Mouse (Mus musculus) G1E (cell line): Measurements from ENCODE around the gene Invs. TPM values are rescaled to one million over a fixed set of nuclear protein-coding genes. Genes with fewer than 3 reads are reported as not detected.

ENCODE experiments used
- ATAC-seq: 2 replicates; pipeline ENCODE4 v1.8.0; 2016; ENCODE audit warnings: mild to moderate bottlenecking; ENCODE audit not compliant: insufficient number of reproducible peaks, poor library complexity, low FRiP score, severe bottlenecking; ENCODE audit errors: extremely low read depth
- DNase-seq: peaks from one replicate; pipeline ENCODE4 v3.0.0; 2012; ENCODE audit warnings: low spot score
- H3K27me3 ChIP-seq: 2 replicates; pipeline ENCODE4 v1.6.1; 2012; ENCODE audit warnings: mild to moderate bottlenecking, low read length, inconsistent platforms; ENCODE audit not compliant: insufficient read depth
- H3K36me3 ChIP-seq: replicated peaks from 2 replicates; pipeline ENCODE3; 2012; ENCODE audit warnings: mild to moderate bottlenecking, inconsistent platforms
- H3K4me1 ChIP-seq: 2 replicates; pipeline ENCODE4 v1.6.1; 2012; ENCODE audit warnings: low read depth, low read length, inconsistent platforms, mixed read lengths; ENCODE audit not compliant: insufficient read depth
- H3K4me3 ChIP-seq: 2 replicates; pipeline ENCODE4 v1.5.1; 2012; ENCODE audit warnings: low read depth, mild to moderate bottlenecking, inconsistent platforms, low read length, moderate library complexity, mixed read lengths
- H3K9me3 ChIP-seq: replicated peaks from 2 replicates; pipeline ENCODE4 v1.6.1; 2012; ENCODE audit warnings: inconsistent platforms
- CTCF ChIP-seq: IDR thresholded peaks from 2 replicates; pipeline ENCODE4 v1.5.1; 2012; ENCODE audit warnings: low read depth, low read length, inconsistent platforms, mixed read lengths
- GATA1 ChIP-seq: IDR thresholded peaks from 2 replicates; pipeline ENCODE4 v1.6.1; 2012; ENCODE audit warnings: borderline replicate concordance, low read length, inconsistent platforms, mixed read lengths
- GATA2 ChIP-seq: IDR thresholded peaks from 2 replicates; pipeline ENCODE4 v1.6.1; 2012; ENCODE audit warnings: low read depth, low read length, inconsistent platforms, borderline replicate concordance
- POLR2AphosphoS5 ChIP-seq: IDR thresholded peaks from 2 replicates; pipeline ENCODE4 v1.6.1; 2012; ENCODE audit warnings: low read depth, low read length, inconsistent platforms; ENCODE audit not compliant: insufficient replicate concordance
- TAL1 ChIP-seq: conservative IDR thresholded peaks from 2 replicates; pipeline ENCODE4 v1.6.1; 2012; ENCODE audit warnings: low read depth, low read length, inconsistent platforms, mixed read lengths
- polyA plus RNA-seq: library from polyadenylated mRNA; stranded (reverse); fragments of >175 nt; gene quantifications from 2 replicates; pipeline ENCODE4 v1.2.3, GENCODE M21; 2012
- total RNA-seq, 2 experiments: library from RNA; stranded (forward) in 1 of 2; stranded (reverse) in 1 of 2; fragments of 200-1000 nt in 1 of 2; fragments of >200 nt in 1 of 2; fragmentation: Nextera tagmentation in 1 of 2; gene quantifications; 2 replicates each; pipeline ENCODE4 v1.2.3; 2014 to 2017

Invs gene
- total and polyA plus RNA-seq, 3 experiments: 7.5 to 25.8 (median 10.2) TPM

- DNase-seq (no peak), ATAC-seq (no peak)
- Histone ChIP-seq H3K4me3 (no peak overlapping the region), H3K4me1 (no peaks in the 10 kb centered on the region), H3K27me3 (no peaks in the 10 kb centered on the region), H3K9me3 (no peaks in the 10 kb centered on the region), H3K36me3 (peaks cover 78% of the 10 kb centered on the region)
- TF ChIP-seq CTCF: no peak
Observed at GRCm38 (mm10) chr4:48458436-48458835, 178.9 kb downstream of the Invs start.

- Histone ChIP-seq H3K4me1 (peaks cover 2% of the 10 kb centered on the region; the same call in 1 of the 2 replicates), H3K9me3 (no peaks in the 10 kb centered on the region), H3K36me3 (peaks cover 66% of the 10 kb centered on the region), H3K4me3 (no peak overlapping the region), H3K27me3 (no peaks in the 10 kb centered on the region)
- DNase-seq (no peak), ATAC-seq (no peak)
- TF ChIP-seq GATA2: no peak
- TF ChIP-seq CTCF: no peak
- no peak for TF ChIP-seq TAL1
- no peak for TF ChIP-seq GATA1
- no peak for TF ChIP-seq POLR2AphosphoS5
Observed at GRCm38 (mm10) chr4:48461060-48461459, 181.5 kb downstream of the Invs start.

- no peaks in the 10 kb centered on the region for H3K27me3 ChIP-seq
- H3K4me3 ChIP-seq: no peak overlapping the region; the same call in 1 of the 2 replicates
- no peak for DNase-seq
- no peak for ATAC-seq
- TF ChIP-seq GATA2 (no peak), CTCF (no peak), TAL1 (no peak), GATA1 (no peak), POLR2AphosphoS5 (no peak)
- H3K36me3 ChIP-seq: peaks cover 28% of the 10 kb centered on the region
- H3K4me1 ChIP-seq: peaks cover 14% of the 10 kb centered on the region
- no peaks in the 10 kb centered on the region for H3K9me3 ChIP-seq
Observed at GRCm38 (mm10) chr4:48470977-48471376, 191.4 kb downstream of the Invs start.

GRCm38 (mm10) chr4:48472052-48472791, 192.7 kb downstream of the Invs start:
- TF ChIP-seq GATA2 (no peak), TAL1 (no peak), GATA1 (no peak), CTCF (no peak), POLR2AphosphoS5 (no peak)
- no peak for DNase-seq
- peak; percentile 46; the same call in 1 of the 2 replicates for ATAC-seq

GRCm38 (mm10) chr4:48472792-48473650, 193.5 kb downstream of the Invs start, which contains the start of gene Tex10:
Gene Tex10 (minus strand): TSS chr4:48473459.
- peaks cover 4% of the 10 kb centered on the region for H3K27me3 ChIP-seq
- ATAC-seq (peak; percentile 61), DNase-seq (peak; percentile 72)
- TF ChIP-seq GATA2 (no peak), TAL1 (no peak), CTCF (no peak), GATA1 (no peak), POLR2AphosphoS5 (no peak)
- H3K9me3 ChIP-seq: no peaks in the 10 kb centered on the region
- H3K36me3 ChIP-seq: peaks cover 14% of the 10 kb centered on the region
- H3K4me3 ChIP-seq: peak within 1 kb of the TSS; percentile 84
- H3K4me1 ChIP-seq: peaks cover 14% of the 10 kb centered on the region

More at GRCm38 (mm10) chr4:48472052-48472791, 192.7 kb downstream of the Invs start:
- Histone ChIP-seq H3K27me3 (no peaks in the 10 kb centered on the region), H3K4me3 (peak overlapping the region; percentile 84), H3K36me3 (peaks cover 19% of the 10 kb centered on the region), H3K9me3 (no peaks in the 10 kb centered on the region), H3K4me1 (peaks cover 14% of the 10 kb centered on the region)

GRCm38 (mm10) chr4:48473651-48474011, 194.1 kb downstream of the Invs start:
- Histone ChIP-seq H3K36me3 (peaks cover 8% of the 10 kb centered on the region), H3K9me3 (no peaks in the 10 kb centered on the region), H3K4me1 (peaks cover 14% of the 10 kb centered on the region), H3K27me3 (peaks cover 4% of the 10 kb centered on the region), H3K4me3 (peak overlapping the region; percentile 84)
- DNase-seq: no peak
- TF ChIP-seq GATA2 (no peak), POLR2AphosphoS5 (no peak), CTCF (no peak), GATA1 (no peak)
- ATAC-seq: no peak
